Mouse (Mus musculus): ENCODE results near the gene Spon1.

DNA sequence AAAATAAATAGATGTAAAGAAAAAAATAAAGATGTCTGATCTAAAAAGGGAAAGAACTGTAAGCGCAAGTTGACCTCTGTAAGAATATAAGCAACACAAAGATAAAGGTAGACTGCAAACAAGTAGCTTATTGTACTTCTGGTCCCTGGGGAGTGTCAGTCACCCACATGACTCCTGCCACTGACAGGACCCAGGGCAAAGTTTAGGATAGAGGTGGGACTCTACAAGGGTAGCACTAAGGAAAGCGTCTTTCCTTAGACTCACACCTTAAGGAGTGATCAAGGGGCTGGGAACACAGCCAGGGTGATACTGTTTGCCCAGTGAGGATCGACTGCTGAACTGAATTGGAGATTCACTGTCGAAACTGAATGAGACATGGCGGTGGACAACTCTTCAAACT, 323.1 kb downstream of the Spon1 start:
- TF ChIP-seq POLR2A (IDR thresholded peaks at IDR 0.05; ENCODE audit: borderline replicate concordance, low read depth, low read length) (no peak), CTCF (IDR thresholded peaks at IDR 0.05; ENCODE audit: low read depth, low read length) (no peak)

Measured in bone marrow macrophage, adult 2 months (primary cell).